Mouse (Mus musculus) CD4-positive helper T cell, adult 2 months (primary cell): ENCODE measurements at regions not wholly inside any gene's neighbourhood (a gene's known extent, or its start where the extent isn't known, plus 50 kb on each side); places are given as distances from the start of the nearest gene placed in this dataset.

Source experiments
- DNase-seq: peaks from one replicate; pipeline ENCODE4 v3.0.0-alpha.2; 2012; ENCODE audit warnings: low read depth, missing footprints, low spot score

- DNase-seq: no peak
Measured at GRCm38 (mm10) chr13:47298010-47298409, 175.6 kb downstream of the Rnf144b start.

GRCm38 (mm10) chr13:47300486-47300885 is 178.0 kb downstream of the Rnf144b start:
- DNase-seq: no peak

- no peak for DNase-seq
Measured at GRCm38 (mm10) chr13:47301070-47301469, 178.6 kb downstream of the Rnf144b start.

- DNase-seq: no peak
Measured at GRCm38 (mm10) chr13:47309492-47309891, 187.0 kb downstream of the Rnf144b start.

- no peak for DNase-seq
Measured at GRCm38 (mm10) chr13:47310751-47311202, 188.3 kb downstream of the Rnf144b start.

- no peak for DNase-seq
Measured at GRCm38 (mm10) chr13:47319549-47319948, 197.1 kb downstream of the Rnf144b start.

- no peak for DNase-seq
Measured at GRCm38 (mm10) chr13:47321876-47322275, 199.4 kb downstream of the Rnf144b start.

GRCm38 (mm10) chr13:47335996-47336684 is 213.7 kb downstream of the Rnf144b start:
- no peak for DNase-seq

GRCm38 (mm10) chr13:47336865-47337441 is 214.5 kb downstream of the Rnf144b start:
- DNase-seq: no peak

GRCm38 (mm10) chr13:47339411-47339810 is 217.0 kb downstream of the Rnf144b start:
- no peak for DNase-seq

GRCm38 (mm10) chr13:47342361-47342760 is 219.9 kb downstream of the Rnf144b start:
- DNase-seq: no peak

GRCm38 (mm10) chr13:47345576-47345975 is 223.1 kb downstream of the Rnf144b start:
- no peak for DNase-seq

- DNase-seq: no peak
Measured at GRCm38 (mm10) chr13:47347835-47348234, 225.4 kb downstream of the Rnf144b start.

- peak; percentile 3 for DNase-seq
Measured at GRCm38 (mm10) chr13:47348517-47349145, 226.2 kb downstream of the Rnf144b start.

- no peak for DNase-seq
Measured at GRCm38 (mm10) chr13:47354446-47354845, 232.0 kb downstream of the Rnf144b start.

- DNase-seq: no peak
Measured at GRCm38 (mm10) chr13:47355169-47355568, 232.7 kb downstream of the Rnf144b start.

GRCm38 (mm10) chr13:47358986-47359385 is 236.5 kb downstream of the Rnf144b start:
- DNase-seq: no peak

GRCm38 (mm10) chr13:47365776-47366175 is 243.3 kb downstream of the Rnf144b start:
- DNase-seq: no peak

- DNase-seq: no peak
Measured at GRCm38 (mm10) chr13:47368041-47368823, 245.8 kb downstream of the Rnf144b start.

GRCm38 (mm10) chr13:47374583-47374982 is 252.1 kb downstream of the Rnf144b start:
- no peak for DNase-seq

- no peak for DNase-seq
Measured at GRCm38 (mm10) chr13:47391023-47391422, 268.6 kb downstream of the Rnf144b start.

- DNase-seq: no peak
Measured at GRCm38 (mm10) chr13:47397726-47398350, 275.4 kb downstream of the Rnf144b start.
